Mouse (Mus musculus) lung, adult 2 months (tissue): ENCODE results near the gene Wnt6.

Source experiments
- CTCF ChIP-seq: fragments of 200-500 bp; IDR thresholded peaks from 2 replicates; pipeline ENCODE4 v1.5.1; 2011; ENCODE audit warnings: mild to moderate bottlenecking, low read length, control low read depth; ENCODE audit not compliant: insufficient read depth
- POLR2A ChIP-seq: fragments of 200-500 bp; IDR thresholded peaks from 2 replicates; pipeline ENCODE4 v1.6.1; 2011; ENCODE audit warnings: low read depth, mild to moderate bottlenecking, control low read depth, low read length, borderline replicate concordance; ENCODE audit errors: extremely low read depth

- TF ChIP-seq CTCF = peak; percentile 46
- TF ChIP-seq POLR2A = no peak
Observed at GRCm38 (mm10) chr1:74748643-74749271, 22.9 kb upstream of the Wnt6 start, which contains the start of gene Prkag3.
